Mouse (Mus musculus): ENCODE measurements around the gene 2810459M11Rik.
A peak's percentile ranks its signal among the peaks of the same experiment; 100 is the strongest.

The 2810459M11Rik gene

DNA sequence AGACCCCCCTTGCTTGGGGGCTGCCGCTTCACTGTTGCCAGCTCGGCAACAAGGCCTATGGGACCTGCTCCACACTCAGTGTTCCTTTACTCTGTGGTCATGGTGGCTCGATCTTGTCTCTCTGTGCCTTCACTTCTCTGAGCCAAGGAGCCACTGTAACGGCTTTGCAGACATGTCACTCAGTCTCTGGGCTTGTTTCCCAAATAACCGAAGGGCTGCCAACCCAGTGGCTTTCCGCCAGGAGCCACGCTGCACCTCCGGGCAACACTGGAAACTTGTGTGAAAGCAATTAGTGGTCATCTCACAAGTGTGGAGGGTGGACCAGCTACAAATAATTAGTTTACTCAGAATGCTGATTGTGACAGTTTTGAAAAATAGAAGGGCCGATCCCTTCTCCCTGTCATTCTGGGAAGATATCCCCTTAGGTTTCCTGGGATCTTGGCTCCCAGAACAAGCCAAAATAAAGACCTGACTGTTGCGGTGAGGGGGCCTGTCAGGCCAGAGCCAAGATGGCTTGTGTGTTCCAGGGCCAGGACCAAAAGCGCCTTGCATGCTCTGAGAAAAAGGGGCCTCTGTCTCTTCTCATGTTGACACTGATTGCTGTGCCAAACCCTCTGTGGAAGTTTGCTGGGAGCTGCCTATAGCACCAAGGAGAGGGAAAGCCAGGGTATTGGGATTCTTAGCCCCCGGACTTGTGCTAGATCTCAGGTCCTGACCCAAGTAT is 7.7 kb downstream of the 2810459M11Rik start:
- DNase-seq (ENCODE audit: low read depth, low spot score), result no peak

DNA sequence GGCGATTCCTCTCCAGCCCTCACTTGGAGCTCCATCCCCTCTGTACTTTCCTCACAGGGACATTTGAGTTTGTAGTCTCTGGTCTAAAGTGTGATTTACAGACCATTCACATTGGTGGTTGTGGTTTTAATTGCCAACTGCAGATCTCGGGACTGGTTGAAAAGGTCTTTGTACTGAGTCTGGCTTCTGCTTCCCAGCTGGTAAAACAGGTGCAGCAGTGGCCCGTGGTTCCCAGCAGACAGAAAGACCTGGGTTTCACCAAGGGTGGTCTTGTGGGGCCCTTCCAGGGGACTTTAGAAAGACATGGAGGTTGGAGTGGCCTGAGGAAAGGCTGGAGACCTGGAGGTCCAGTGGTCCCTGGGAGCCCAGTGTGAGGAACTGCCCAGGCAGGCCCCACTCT is 9.3 kb downstream of the 2810459M11Rik start:
- no peak for DNase-seq (ENCODE audit: low read depth, low spot score)

DNA sequence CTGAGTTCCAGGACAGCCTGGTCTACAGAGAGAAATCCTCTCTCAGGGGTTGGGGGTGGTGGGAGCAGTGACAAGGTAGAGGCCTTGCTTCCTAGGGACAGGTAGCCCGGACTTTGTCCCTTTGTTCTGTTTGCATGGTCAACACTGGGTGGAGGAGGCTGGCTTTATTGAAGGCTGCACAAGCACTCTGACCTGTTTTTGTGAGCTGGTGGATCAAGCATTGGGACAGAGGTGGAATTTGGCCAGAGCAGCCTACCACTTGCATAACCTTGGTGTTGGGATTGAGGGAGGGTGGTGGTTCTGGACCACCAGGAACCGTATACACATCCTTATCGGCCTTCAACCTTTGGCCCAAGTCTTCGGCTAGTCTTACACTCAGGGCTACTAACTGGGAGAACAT is 10.6 kb downstream of the 2810459M11Rik start:
- no peak for DNase-seq (ENCODE audit: low read depth, low spot score)

DNA sequence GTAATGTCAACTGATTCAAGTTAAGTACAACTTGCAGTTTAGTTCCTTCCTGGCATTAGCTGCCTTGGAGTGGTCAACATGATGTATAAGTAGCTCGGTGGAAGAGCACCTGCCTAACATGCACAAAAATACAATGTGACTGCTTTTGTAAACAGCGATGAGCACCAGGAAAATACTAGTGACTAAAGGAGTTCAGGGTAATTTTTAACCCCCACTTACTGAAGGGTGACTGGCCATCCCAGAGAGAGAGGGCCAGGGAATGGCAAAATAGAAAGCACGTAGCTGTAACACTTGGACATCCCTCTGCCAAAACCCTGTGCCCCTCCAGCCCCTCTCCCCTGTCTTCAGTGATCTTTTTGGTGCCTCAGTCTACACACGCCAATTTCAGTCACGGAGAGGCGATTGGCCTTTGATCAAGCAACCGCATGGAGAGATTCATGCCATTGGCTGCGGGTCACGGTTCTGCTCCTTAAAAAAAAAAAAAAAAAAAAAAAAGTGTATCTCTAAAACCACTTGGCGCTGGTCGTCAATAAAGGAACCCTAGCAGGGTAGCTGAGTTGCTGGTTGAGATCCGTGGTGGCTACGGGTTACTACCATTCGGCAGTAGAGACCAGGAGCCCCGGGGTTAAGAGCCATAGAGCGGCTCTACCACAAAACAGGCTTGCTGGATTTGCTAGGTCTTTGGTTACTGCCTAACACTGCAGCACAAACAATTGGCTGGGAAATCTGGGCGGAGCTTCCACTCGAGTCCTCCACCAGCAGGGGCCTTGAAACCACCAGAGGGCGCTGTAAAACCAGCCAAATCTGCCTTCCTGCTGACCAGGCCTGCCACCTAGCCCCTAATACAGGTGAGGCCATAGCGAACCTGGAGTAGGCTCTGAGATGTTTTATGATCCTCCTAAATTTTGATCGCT is 13.4 kb downstream of the 2810459M11Rik start:
- peak; percentile 88 for DNase-seq (ENCODE audit: low read depth, low spot score)

DNA sequence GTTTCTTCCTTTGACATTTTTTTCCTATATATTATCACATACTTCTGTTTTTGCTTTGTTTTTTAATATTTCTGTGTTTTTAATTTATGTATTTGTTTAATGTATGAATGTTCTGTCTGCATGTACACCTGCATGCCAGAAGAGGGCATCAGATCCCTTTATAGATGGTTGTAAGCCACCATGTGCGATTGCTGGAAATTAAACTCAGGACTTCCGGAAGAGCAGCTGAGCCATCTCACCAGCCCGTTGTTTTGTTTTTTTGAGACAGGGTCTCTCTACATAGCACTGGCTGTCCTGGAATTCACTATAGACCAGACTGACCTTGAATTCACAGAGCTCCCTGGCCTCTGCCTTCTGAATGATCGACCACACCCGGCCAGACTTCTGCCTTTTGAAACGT is 16.9 kb downstream of the 2810459M11Rik start:
- DNase-seq (ENCODE audit: low read depth, low spot score), result no peak

DNA sequence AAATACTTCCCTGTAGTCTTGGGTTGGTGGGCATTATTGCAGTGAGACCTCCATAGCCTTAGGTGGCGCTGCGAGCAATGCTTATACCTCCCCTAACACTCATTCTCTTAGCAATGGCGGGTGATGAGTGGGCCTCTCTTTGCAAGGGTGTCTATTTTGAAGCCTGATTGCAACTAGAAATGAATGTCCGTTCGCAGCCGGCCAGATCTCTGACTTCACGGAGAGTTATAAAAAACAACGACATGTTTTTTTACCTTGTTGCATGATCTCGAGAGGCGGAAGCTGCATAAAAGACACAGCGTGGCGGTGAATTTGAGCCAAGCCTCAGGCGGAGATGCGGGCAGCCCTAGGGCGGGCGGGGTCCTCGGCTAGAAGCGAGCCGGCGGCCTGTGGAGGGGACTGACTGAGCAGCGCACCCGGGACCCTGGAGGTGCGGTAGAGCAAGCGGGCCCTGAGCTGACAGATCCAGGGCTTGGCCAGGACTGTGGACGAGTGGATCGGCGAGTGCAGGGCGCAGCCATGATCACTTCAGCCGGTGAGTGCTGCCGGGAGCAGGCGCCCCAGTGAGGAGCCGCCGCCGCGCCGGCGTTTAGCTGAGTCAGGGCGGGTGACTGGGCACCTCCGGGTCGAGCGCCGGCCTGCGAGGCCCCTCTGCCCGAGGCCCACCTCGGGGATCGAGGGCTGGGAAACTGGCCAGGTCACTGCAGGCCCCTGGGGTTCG is 18.8 kb downstream of the 2810459M11Rik start, which contains the start of gene Psmd1:
Gene Psmd1, plus strand, starts transcription at position 117 of the 721 bp plus-strand sequence.
- DNase-seq (ENCODE audit: low read depth, low spot score), result peak; percentile 91

DNA sequence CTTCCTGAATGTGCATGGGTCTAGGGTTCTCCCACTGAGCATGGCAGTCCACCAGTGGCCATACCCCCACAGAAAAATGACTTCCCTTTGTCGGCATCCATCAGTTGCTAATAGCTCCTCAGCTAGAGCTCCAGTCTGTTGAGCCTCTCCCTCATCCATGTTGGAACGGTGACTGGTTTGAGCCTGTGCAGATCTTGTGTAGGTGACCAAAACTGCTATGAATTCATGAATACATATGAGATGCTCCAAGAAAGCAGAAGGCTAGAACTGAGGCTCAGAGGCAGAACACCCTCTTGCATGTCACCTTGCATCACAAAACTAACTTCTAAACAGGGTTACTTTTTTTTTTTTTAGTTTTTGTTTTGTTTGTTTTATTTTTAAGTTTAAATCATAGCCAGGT is 30.9 kb downstream of the 2810459M11Rik start:
- DNase-seq (ENCODE audit: low read depth, low spot score), result no peak

DNA sequence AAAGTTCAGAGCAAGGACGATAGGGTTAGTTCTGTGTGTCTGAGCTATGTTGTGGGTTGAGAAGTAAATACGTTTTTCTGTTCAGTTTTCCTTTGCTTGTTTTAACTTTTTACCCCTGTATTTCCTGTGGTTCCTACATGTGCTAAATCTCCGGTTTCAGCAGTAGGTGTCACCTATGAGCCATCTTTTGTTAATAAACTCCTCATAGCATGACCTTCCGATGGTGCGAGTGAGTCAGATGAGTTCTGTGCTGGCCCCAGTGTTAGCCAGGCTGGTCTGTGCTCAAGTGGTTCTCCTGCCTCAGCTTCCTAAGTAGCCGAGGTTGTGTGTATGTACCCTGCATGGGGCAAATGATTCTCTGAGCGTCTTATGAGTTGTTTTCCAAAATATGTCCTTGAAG is 48.8 kb downstream of the 2810459M11Rik start:
- no peak for DNase-seq (ENCODE audit: low read depth, low spot score)

DNA sequence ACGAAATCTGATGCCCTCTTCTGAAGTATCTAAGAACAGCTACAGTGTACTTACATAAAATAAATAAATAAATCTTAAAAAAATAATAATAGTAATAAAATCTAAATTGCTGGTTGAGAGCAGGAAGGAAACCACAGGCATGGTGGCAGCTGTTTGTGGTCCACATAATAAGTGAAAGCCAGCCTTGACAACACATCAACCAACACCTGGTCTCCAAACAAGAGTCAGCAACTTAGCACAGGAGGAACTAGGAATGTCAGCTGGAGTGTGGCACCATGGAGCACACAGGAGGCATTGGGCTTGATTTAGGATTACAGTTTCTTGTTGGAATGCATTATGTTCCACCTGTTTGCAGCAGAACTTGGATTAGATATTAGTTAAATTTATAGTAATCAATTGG is 59.4 kb downstream of the 2810459M11Rik start:
- DNase-seq (ENCODE audit: low read depth, low spot score), result no peak

Measured in telencephalon, adult 2 months (tissue).